Mouse (Mus musculus) lung, postnatal 0 days (tissue): ENCODE data around the gene Slc22a21.

Source experiments
- CTCF ChIP-seq: IDR thresholded peaks from 2 replicates; pipeline ENCODE4 v1.5.1; 2016; ENCODE audit warnings: antibody characterized with exemption, mild to moderate bottlenecking
- EP300 ChIP-seq: IDR thresholded peaks from 2 replicates; pipeline ENCODE4 v1.6.1; 2016; ENCODE audit warnings: antibody characterized with exemption, mild to moderate bottlenecking, control low read depth

DNA sequence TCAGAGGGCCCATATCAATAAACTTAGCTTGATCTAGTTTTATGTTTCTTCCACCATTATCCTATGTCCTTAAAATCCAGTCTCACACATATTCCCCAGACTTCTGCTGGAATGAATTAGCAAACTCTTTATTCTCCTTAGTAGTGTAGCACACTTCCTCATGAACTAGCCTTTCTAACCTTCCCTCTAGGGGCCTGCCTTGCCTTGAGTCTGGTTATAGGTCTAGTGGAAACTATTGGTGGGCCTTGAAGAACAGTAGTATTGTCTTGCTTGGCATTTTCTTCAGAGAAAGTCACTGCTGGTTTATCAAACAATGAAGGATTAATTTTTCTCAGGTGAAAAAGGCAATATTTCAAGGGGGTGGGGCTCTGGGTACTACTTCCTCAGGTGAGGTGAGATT, 4.6 kb downstream of the Slc22a21 start:
- TF ChIP-seq CTCF (no peak), EP300 (no peak)
